Mouse (Mus musculus) midbrain, embryonic 16.5 days (tissue): ENCODE measurements around the gene Tarbp1. TPM values are rescaled to one million over a fixed set of nuclear protein-coding genes. Genes with fewer than 3 reads are reported as not detected.

Experiments
- ATAC-seq: fragments of 200-750 bp; cut with Nextera tagmentation; 2 replicates; pipeline ENCODE4 v1.8.0; 2017; ENCODE audit warnings: moderate TSS enrichment
- H3K27ac ChIP-seq: fragments of 300-500 bp; sonication (generic); 2 replicates; pipeline ENCODE4 v1.5.1; 2014; ENCODE audit warnings: mild to moderate bottlenecking, low read length, mixed read lengths
- H3K27me3 ChIP-seq: fragments of 300-500 bp; sonication (generic); 2 replicates; pipeline ENCODE4 v1.6.1; 2014; ENCODE audit warnings: low read depth, low read length, mixed read lengths; ENCODE audit not compliant: control insufficient read depth, insufficient read depth
- H3K36me3 ChIP-seq: fragments of 300-500 bp; sonication (generic); 2 replicates; pipeline ENCODE4 v1.6.1; 2014; ENCODE audit warnings: mild to moderate bottlenecking, low read length, moderate library complexity, mixed read lengths; ENCODE audit not compliant: control insufficient read depth, insufficient read depth
- H3K4me1 ChIP-seq: fragments of 300-500 bp; sonication (generic); 2 replicates; pipeline ENCODE4 v1.6.1; 2014; ENCODE audit warnings: mild to moderate bottlenecking, low read length, mixed read lengths; ENCODE audit not compliant: control insufficient read depth, insufficient read depth
- H3K4me2 ChIP-seq: fragments of 300-500 bp; sonication (generic); 2 replicates; pipeline ENCODE4 v1.6.1; 2014; ENCODE audit warnings: mild to moderate bottlenecking, low read length, mixed read lengths
- H3K4me3 ChIP-seq: fragments of 300-500 bp; sonication (generic); 2 replicates; pipeline ENCODE4 v1.5.1; 2014; ENCODE audit warnings: low read depth, mild to moderate bottlenecking, low read length, moderate library complexity, mixed read lengths
- H3K9ac ChIP-seq: fragments of 300-500 bp; sonication (generic); 2 replicates; pipeline ENCODE4 v1.6.1; 2014; ENCODE audit warnings: low read depth, low read length, mixed read lengths
- H3K9me3 ChIP-seq: fragments of 300-500 bp; sonication (generic); replicated peaks from 2 replicates; pipeline ENCODE4 v1.6.1; 2014; ENCODE audit warnings: mild to moderate bottlenecking, low read length, mixed read lengths; ENCODE audit not compliant: control insufficient read depth, poor library complexity, severe bottlenecking
- WGBS: fragments of 180-500 bp; shearing (Covaris S2); extraction: QIAGEN DNeasy Blood & Tissue Kit; methylation state at CpG from one replicate; pipeline ENCODE4 v1.1.7; 2014; 5-methylcytosine and 5-hydroxymethylcytosine counted together
- polyA plus RNA-seq: library from polyadenylated mRNA; unstranded; fragments of >200 nt; fragmentation: Nextera tagmentation; extraction: Ambion mirVana; gene quantifications from 2 replicates; pipeline ENCODE4 v1.2.1, GENCODE M21; 2015

The Tarbp1 gene
- polyA plus RNA-seq, 1 experiment from 2014 or later, result 1.7 TPM

DNA sequence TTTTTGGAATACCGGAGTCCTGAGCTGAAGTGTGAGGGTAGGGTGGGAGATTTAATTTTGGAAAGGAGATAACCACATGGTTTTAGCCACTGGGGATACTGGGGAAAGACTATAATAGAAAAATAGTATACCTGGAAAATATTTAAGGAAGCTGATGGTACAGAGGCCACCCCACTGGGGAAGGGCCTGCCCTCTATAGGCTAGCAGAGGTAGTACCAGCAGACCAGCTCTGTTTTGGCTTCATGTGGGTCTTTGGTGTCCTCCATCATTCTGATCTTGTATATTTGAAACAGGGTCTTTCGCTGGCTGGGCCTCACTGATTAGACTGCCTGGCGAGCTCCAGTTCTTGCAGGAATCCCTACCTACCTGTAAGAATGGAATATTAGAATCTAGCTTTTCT lies 76.5 kb downstream of the Tarbp1 start:
- Histone ChIP-seq H3K36me3 (no peaks in the 10 kb centered on the region), H3K4me1 (peaks cover 6% of the 10 kb centered on the region), H3K4me2 (no peak overlapping the region), H3K27ac (no peak overlapping the region), H3K27me3 (no peaks in the 10 kb centered on the region), H3K9me3 (no peaks in the 10 kb centered on the region), H3K4me3 (no peak overlapping the region), H3K9ac (no peak overlapping the region)
- 68% methylated on average over 3 of the region's 3 CpGs for WGBS
- no peak for ATAC-seq

- WGBS, result 34% methylated on average over 5 of the region's 5 CpGs
- ATAC-seq, result 0 out of 2 replicates have a peak, but pooled peaks have one; percentile 56
These were observed 78.9 kb downstream of the Tarbp1 start for GRCm38 (mm10) chr8:126395917-126396316.

DNA sequence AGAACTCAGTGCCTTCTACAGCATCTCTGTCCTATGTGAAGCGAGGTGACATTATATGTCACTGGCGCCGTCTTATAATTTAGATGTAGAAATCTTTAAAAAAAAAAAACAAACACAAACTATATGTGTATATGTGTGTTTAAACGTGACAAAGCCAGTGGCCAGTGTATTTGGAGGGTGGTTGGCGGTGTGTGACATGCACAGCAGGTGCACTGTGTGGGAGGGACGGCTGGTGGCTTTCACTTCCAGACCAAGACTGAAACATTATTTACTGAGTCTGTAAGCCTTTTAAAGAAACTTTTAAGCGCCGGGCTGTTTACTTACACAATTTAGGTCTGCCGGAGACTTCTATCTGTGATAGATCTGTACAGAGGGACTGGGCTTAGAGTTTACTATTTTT lies 79.5 kb downstream of the Tarbp1 start:
- ATAC-seq, result no peak
- H3K9ac ChIP-seq, result no peak overlapping the region
- peaks cover 6% of the 10 kb centered on the region for H3K4me1 ChIP-seq
- H3K4me2 ChIP-seq, result no peak overlapping the region
- WGBS, result 66% methylated on average over 9 of the region's 9 CpGs
- H3K27ac ChIP-seq, result no peak overlapping the region
- H3K9me3 ChIP-seq, result no peaks in the 10 kb centered on the region
- H3K36me3 ChIP-seq, result no peaks in the 10 kb centered on the region
- H3K4me3 ChIP-seq, result no peak overlapping the region
- no peaks in the 10 kb centered on the region for H3K27me3 ChIP-seq

More at GRCm38 (mm10) chr8:126395917-126396316, 78.9 kb downstream of the Tarbp1 start:
- Histone ChIP-seq H3K4me1 (peaks cover 6% of the 10 kb centered on the region), H3K4me2 (no peak overlapping the region), H3K27me3 (no peaks in the 10 kb centered on the region), H3K9ac (peak overlapping the region; percentile 16; the same call in 1 of the 2 replicates), H3K4me3 (no peak overlapping the region), H3K36me3 (no peaks in the 10 kb centered on the region), H3K9me3 (no peaks in the 10 kb centered on the region), H3K27ac (0 out of 2 replicates have a peak overlapping the region, but pooled peaks have one; percentile 34)

DNA sequence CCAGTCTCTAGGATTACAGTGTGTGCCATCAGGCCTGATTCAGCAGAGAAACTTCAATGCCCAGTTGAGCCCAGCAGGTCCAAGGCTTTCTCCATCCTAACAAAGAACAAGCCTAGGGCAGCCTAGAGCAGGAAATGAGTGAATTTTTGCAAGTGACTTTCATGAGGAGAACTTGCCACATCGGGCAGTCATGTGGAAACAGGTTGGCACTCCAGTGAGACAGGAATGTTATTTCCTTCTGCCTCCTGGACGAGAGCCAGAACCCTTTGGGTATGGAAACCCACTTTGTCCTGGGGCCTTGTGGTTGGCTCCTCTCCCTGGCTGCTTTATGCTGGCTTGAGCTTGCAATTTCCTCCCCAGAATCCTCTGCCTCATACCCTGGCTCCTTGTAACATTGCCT lies 83.3 kb downstream of the Tarbp1 start:
- H3K4me1 ChIP-seq, result peaks cover 6% of the 10 kb centered on the region
- no peak overlapping the region for H3K4me2 ChIP-seq
- H3K36me3 ChIP-seq, result no peaks in the 10 kb centered on the region
- H3K27ac ChIP-seq, result no peak overlapping the region; the same call in 1 of the 2 replicates
- H3K27me3 ChIP-seq, result no peaks in the 10 kb centered on the region
- no peak overlapping the region for H3K4me3 ChIP-seq
- no peak overlapping the region for H3K9ac ChIP-seq
- no peaks in the 10 kb centered on the region for H3K9me3 ChIP-seq
- no peak for ATAC-seq
- 62% methylated on average over 2 of the region's 2 CpGs for WGBS

DNA sequence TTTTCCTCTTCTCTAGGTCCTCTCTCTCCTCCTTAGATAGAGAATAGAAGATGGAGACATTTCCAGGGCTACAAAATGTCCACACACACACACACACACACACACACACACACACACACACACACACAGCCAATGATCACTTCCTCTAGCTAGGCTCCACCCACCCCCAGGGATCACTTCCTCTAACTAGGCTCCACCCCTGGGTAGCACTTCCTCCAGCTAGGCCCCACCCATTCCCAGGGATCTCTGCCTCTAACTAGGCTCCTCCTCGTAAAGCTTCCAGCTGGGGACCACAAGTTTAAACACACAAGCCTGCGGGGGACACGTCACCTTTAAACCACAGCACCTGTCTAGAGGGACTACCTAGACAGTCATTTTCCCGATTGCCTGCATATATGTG lies 87.3 kb downstream of the Tarbp1 start:
- no peaks in the 10 kb centered on the region for H3K4me1 ChIP-seq
- no peak overlapping the region for H3K4me2 ChIP-seq
- WGBS, result 88% methylated on average over 4 of the region's 4 CpGs
- no peaks in the 10 kb centered on the region for H3K27me3 ChIP-seq
- H3K36me3 ChIP-seq, result no peaks in the 10 kb centered on the region
- no peak overlapping the region for H3K4me3 ChIP-seq
- H3K27ac ChIP-seq, result no peak overlapping the region
- H3K9me3 ChIP-seq, result no peaks in the 10 kb centered on the region
- no peak for ATAC-seq
- H3K9ac ChIP-seq, result no peak overlapping the region

- Histone ChIP-seq H3K27ac (no peak overlapping the region), H3K27me3 (no peaks in the 10 kb centered on the region), H3K9me3 (no peaks in the 10 kb centered on the region), H3K4me3 (no peak overlapping the region), H3K36me3 (no peaks in the 10 kb centered on the region), H3K4me2 (no peak overlapping the region), H3K4me1 (no peaks in the 10 kb centered on the region), H3K9ac (no peak overlapping the region)
- ATAC-seq, result no peak
- 68% methylated on average over 5 of the region's 5 CpGs for WGBS
These were observed 92.1 kb downstream of the Tarbp1 start for GRCm38 (mm10) chr8:126382749-126383148.

DNA sequence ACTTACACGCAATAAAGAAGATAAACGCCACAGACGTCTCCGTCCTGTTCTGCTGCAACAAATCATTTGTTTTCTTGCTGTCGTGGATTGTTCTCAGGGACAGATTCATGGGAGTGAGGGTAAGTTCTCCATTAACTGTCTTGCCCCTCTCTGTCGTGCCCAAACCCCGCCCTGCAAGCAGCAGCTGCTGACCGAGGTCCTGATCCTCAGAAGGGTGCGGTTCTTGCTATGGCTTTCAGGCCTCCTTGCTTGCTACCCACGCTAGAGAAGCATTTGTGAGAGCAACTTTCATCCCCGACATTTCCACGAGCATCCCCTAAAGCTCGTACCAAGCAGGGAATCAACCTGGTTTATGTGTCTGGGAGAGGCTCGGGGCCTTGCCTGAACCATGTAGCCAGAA lies 92.6 kb downstream of the Tarbp1 start:
- ATAC-seq, result no peak
- H3K9ac ChIP-seq, result no peak overlapping the region

DNA sequence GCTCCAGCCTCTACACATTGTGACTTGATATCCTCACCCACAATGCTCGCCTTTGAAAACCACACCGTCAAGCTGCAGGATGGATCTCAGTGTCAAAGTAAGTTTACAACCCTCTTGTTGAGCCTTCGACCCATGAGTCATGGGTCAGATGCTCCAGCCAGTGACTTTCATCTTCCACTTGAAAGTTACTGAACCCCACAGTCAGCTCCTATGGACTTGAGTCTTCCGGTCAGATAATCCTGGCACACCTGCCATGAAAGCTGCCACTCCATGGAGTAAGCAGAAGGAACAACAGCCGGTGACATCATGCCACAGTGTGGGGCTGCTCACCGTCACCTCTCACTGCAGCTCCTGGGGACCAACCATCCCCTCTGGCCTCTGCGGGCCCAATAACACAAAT lies 93.6 kb downstream of the Tarbp1 start:
- 82% methylated on average over 7 of the region's 7 CpGs for WGBS
- Histone ChIP-seq H3K36me3 (no peaks in the 10 kb centered on the region), H3K9me3 (no peaks in the 10 kb centered on the region), H3K27me3 (no peaks in the 10 kb centered on the region), H3K4me2 (no peak overlapping the region), H3K27ac (no peak overlapping the region), H3K4me3 (no peak overlapping the region), H3K9ac (no peak overlapping the region), H3K4me1 (no peaks in the 10 kb centered on the region)
- no peak for ATAC-seq

More for the DNA sequence above, 92.6 kb downstream of the Tarbp1 start:
- Histone ChIP-seq H3K4me2 (no peak overlapping the region), H3K27me3 (no peaks in the 10 kb centered on the region), H3K27ac (no peak overlapping the region), H3K36me3 (no peaks in the 10 kb centered on the region), H3K9me3 (no peaks in the 10 kb centered on the region), H3K4me3 (no peak overlapping the region), H3K4me1 (no peaks in the 10 kb centered on the region)
- 44% methylated on average over 14 of the region's 14 CpGs for WGBS

DNA sequence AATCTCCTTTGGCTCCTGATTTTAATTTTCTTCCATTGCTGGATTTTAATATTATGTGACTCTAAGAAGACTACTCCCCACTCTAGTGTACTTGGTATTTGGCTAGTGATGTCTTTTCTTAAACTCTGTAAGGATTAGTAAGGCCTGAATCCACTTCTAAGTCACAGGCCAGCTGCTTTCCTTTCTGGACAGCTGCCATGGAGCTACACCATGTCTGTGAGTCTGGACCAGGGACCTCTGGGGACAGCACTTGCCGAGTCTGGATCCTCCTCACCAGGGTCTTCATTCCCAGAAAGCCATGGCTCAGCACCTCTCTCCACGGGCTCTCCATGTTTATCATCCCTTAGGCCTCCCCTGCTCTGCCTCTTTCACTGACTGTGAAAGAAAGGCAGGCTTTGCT lies 94.7 kb downstream of the Tarbp1 start:
- Histone ChIP-seq H3K27ac (no peak overlapping the region), H3K9ac (no peak overlapping the region), H3K4me2 (no peak overlapping the region), H3K36me3 (no peaks in the 10 kb centered on the region), H3K27me3 (no peaks in the 10 kb centered on the region), H3K4me1 (no peaks in the 10 kb centered on the region), H3K9me3 (no peaks in the 10 kb centered on the region), H3K4me3 (no peak overlapping the region)
- WGBS, result 42% methylated on average over 2 of the region's 2 CpGs
- ATAC-seq, result no peak
